Mouse (Mus musculus) forebrain, embryonic 10.5 days (tissue): ENCODE measurements at regions not wholly inside any gene's neighbourhood (a gene's known extent, or its start where the extent isn't known, plus 50 kb on each side); places are given as distances from the start of the nearest gene placed in this dataset.

Experiments used
- DNase-seq: peaks from one replicate; pipeline ENCODE4 v3.0.0-alpha.2; 2017; ENCODE audit warnings: low spot score; ENCODE audit errors: extremely low spot score
- H3K27ac ChIP-seq: fragments of 300-500 bp; sonication (generic); 2 replicates; pipeline ENCODE4 v1.5.1; 2016; ENCODE audit warnings: mild to moderate bottlenecking
- H3K27me3 ChIP-seq: fragments of 300-500 bp; sonication (generic); 2 replicates; pipeline ENCODE4 v1.6.1; 2016; ENCODE audit warnings: mild to moderate bottlenecking; ENCODE audit not compliant: poor library complexity, severe bottlenecking
- H3K36me3 ChIP-seq: fragments of 300-500 bp; sonication (generic); replicated peaks from 2 replicates; pipeline ENCODE4 v1.6.1; 2016; ENCODE audit warnings: mild to moderate bottlenecking, moderate library complexity
- H3K4me1 ChIP-seq: fragments of 300-500 bp; sonication (generic); 2 replicates; pipeline ENCODE4 v1.6.1; 2016
- H3K4me3 ChIP-seq: fragments of 300-500 bp; sonication (generic); 2 replicates; pipeline ENCODE4 v1.5.1; 2016; ENCODE audit warnings: mild to moderate bottlenecking, moderate library complexity
- H3K9me3 ChIP-seq: fragments of 300-500 bp; sonication (generic); 2 replicates; pipeline ENCODE4 v1.6.1; 2016; ENCODE audit warnings: mild to moderate bottlenecking, moderate library complexity
- WGBS: fragments of 180-500 bp; shearing (Covaris S2); methylation state at CpG from one replicate; pipeline ENCODE4 v1.1.7; 2016; 5-methylcytosine and 5-hydroxymethylcytosine counted together

- Histone ChIP-seq H3K9me3 (no peaks in the 10 kb centered on the region), H3K27ac (no peak overlapping the region), H3K36me3 (no peaks in the 10 kb centered on the region), H3K4me1 (no peaks in the 10 kb centered on the region), H3K27me3 (no peaks in the 10 kb centered on the region), H3K4me3 (no peak overlapping the region)
- no peak for DNase-seq
- 80% methylated on average over 1 of the region's 1 CpGs for WGBS
Observed at GRCm38 (mm10) chr10:109510917-109511715, 500.3 kb upstream of the Syt1 start.

- DNase-seq = no peak
- Histone ChIP-seq H3K27ac (no peak overlapping the region), H3K4me1 (no peaks in the 10 kb centered on the region), H3K9me3 (no peaks in the 10 kb centered on the region), H3K4me3 (no peak overlapping the region), H3K36me3 (no peaks in the 10 kb centered on the region), H3K27me3 (no peaks in the 10 kb centered on the region)
- WGBS = 84% methylated on average over 1 of the region's 1 CpGs
Observed at GRCm38 (mm10) chr10:109508553-109508952, 497.8 kb upstream of the Syt1 start.

- no peaks in the 10 kb centered on the region for H3K36me3 ChIP-seq
- DNase-seq = no peak
- WGBS = 86% methylated on average over 3 of the region's 3 CpGs
- H3K9me3 ChIP-seq = no peaks in the 10 kb centered on the region
- H3K4me3 ChIP-seq = no peak overlapping the region
- no peaks in the 10 kb centered on the region for H3K27me3 ChIP-seq
- no peaks in the 10 kb centered on the region for H3K4me1 ChIP-seq
- no peak overlapping the region for H3K27ac ChIP-seq
Observed at GRCm38 (mm10) chr10:109507228-109507627, 496.4 kb upstream of the Syt1 start.

GRCm38 (mm10) chr10:109504683-109505082 lies 493.9 kb upstream of the Syt1 start:
- DNase-seq = peak; percentile 14
- Histone ChIP-seq H3K4me3 (no peak overlapping the region), H3K36me3 (no peaks in the 10 kb centered on the region), H3K9me3 (no peaks in the 10 kb centered on the region), H3K4me1 (no peaks in the 10 kb centered on the region), H3K27ac (no peak overlapping the region), H3K27me3 (no peaks in the 10 kb centered on the region)
- 59% methylated on average over 4 of the region's 4 CpGs for WGBS

GRCm38 (mm10) chr10:109500861-109501260 lies 490.1 kb upstream of the Syt1 start:
- DNase-seq = no peak
- Histone ChIP-seq H3K9me3 (no peaks in the 10 kb centered on the region), H3K27ac (no peak overlapping the region), H3K36me3 (no peaks in the 10 kb centered on the region), H3K4me3 (no peak overlapping the region), H3K27me3 (no peaks in the 10 kb centered on the region), H3K4me1 (no peaks in the 10 kb centered on the region)

GRCm38 (mm10) chr10:109498301-109498700 lies 487.5 kb upstream of the Syt1 start:
- no peaks in the 10 kb centered on the region for H3K27me3 ChIP-seq
- 75% methylated on average over 3 of the region's 3 CpGs for WGBS
- no peak for DNase-seq
- no peak overlapping the region for H3K27ac ChIP-seq
- no peaks in the 10 kb centered on the region for H3K36me3 ChIP-seq
- H3K4me3 ChIP-seq = no peak overlapping the region
- no peaks in the 10 kb centered on the region for H3K9me3 ChIP-seq
- no peaks in the 10 kb centered on the region for H3K4me1 ChIP-seq

- H3K4me3 ChIP-seq = no peak overlapping the region
- no peak for DNase-seq
- no peaks in the 10 kb centered on the region for H3K36me3 ChIP-seq
- H3K9me3 ChIP-seq = no peaks in the 10 kb centered on the region
- no peaks in the 10 kb centered on the region for H3K27me3 ChIP-seq
- 87% methylated on average over 10 of the region's 10 CpGs for WGBS
- H3K4me1 ChIP-seq = no peaks in the 10 kb centered on the region
- no peak overlapping the region for H3K27ac ChIP-seq
Observed at GRCm38 (mm10) chr10:109496161-109496560, 485.4 kb upstream of the Syt1 start.

- H3K27ac ChIP-seq = no peak overlapping the region
- no peaks in the 10 kb centered on the region for H3K36me3 ChIP-seq
- no peaks in the 10 kb centered on the region for H3K4me1 ChIP-seq
- DNase-seq = no peak
- no peaks in the 10 kb centered on the region for H3K9me3 ChIP-seq
- no peak overlapping the region for H3K4me3 ChIP-seq
- H3K27me3 ChIP-seq = no peaks in the 10 kb centered on the region
- WGBS = 78% methylated on average over 4 of the region's 4 CpGs
Observed at GRCm38 (mm10) chr10:109490765-109491164, 480.0 kb upstream of the Syt1 start.

GRCm38 (mm10) chr10:109488000-109488399 lies 477.2 kb upstream of the Syt1 start:
- no peaks in the 10 kb centered on the region for H3K4me1 ChIP-seq
- no peak overlapping the region for H3K27ac ChIP-seq
- no peaks in the 10 kb centered on the region for H3K27me3 ChIP-seq
- H3K4me3 ChIP-seq = no peak overlapping the region
- H3K9me3 ChIP-seq = no peaks in the 10 kb centered on the region
- WGBS = 95% methylated on average over 1 of the region's 1 CpGs
- H3K36me3 ChIP-seq = no peaks in the 10 kb centered on the region
- DNase-seq = no peak

- Histone ChIP-seq H3K9me3 (no peaks in the 10 kb centered on the region), H3K36me3 (no peaks in the 10 kb centered on the region), H3K4me1 (no peaks in the 10 kb centered on the region), H3K27ac (no peak overlapping the region), H3K27me3 (no peaks in the 10 kb centered on the region), H3K4me3 (no peak overlapping the region)
- 91% methylated on average over 7 of the region's 7 CpGs for WGBS
- DNase-seq = no peak
Observed at GRCm38 (mm10) chr10:109486917-109487604, 476.3 kb upstream of the Syt1 start.

GRCm38 (mm10) chr10:109480551-109480950 lies 469.8 kb upstream of the Syt1 start:
- Histone ChIP-seq H3K4me1 (no peaks in the 10 kb centered on the region), H3K4me3 (no peak overlapping the region), H3K36me3 (no peaks in the 10 kb centered on the region), H3K27me3 (no peaks in the 10 kb centered on the region), H3K9me3 (no peaks in the 10 kb centered on the region), H3K27ac (no peak overlapping the region)
- DNase-seq = no peak

GRCm38 (mm10) chr10:109479941-109480340 lies 469.2 kb upstream of the Syt1 start:
- Histone ChIP-seq H3K4me3 (no peak overlapping the region), H3K36me3 (no peaks in the 10 kb centered on the region), H3K9me3 (no peaks in the 10 kb centered on the region), H3K27ac (no peak overlapping the region), H3K27me3 (no peaks in the 10 kb centered on the region), H3K4me1 (no peaks in the 10 kb centered on the region)
- 77% methylated on average over 5 of the region's 5 CpGs for WGBS
- no peak for DNase-seq

GRCm38 (mm10) chr10:109466516-109466915 lies 455.7 kb upstream of the Syt1 start:
- Histone ChIP-seq H3K36me3 (no peaks in the 10 kb centered on the region), H3K9me3 (no peaks in the 10 kb centered on the region), H3K27ac (no peak overlapping the region)

More at GRCm38 (mm10) chr10:109466516-109466915, 455.7 kb upstream of the Syt1 start:
- Histone ChIP-seq H3K4me3 (no peak overlapping the region), H3K4me1 (no peaks in the 10 kb centered on the region), H3K27me3 (no peaks in the 10 kb centered on the region)
- no peak for DNase-seq
- 90% methylated on average over 3 of the region's 3 CpGs for WGBS
